Mouse (Mus musculus) cerebellum, adult 2 months (tissue): ENCODE data around the gene Scamp1. TPM values are rescaled to one million over a fixed set of nuclear protein-coding genes. Genes with fewer than 3 reads are reported as not detected.
A peak's percentile ranks its signal among the peaks of the same experiment; 100 is the strongest.

Source experiments
- DNase-seq, 2 experiments: peaks; one replicate each; pipeline ENCODE4 v3.0.0; 2021
- H3K27ac ChIP-seq: fragments of 200-500 bp; 2 replicates; pipeline ENCODE4 v1.5.1; 2012; ENCODE audit warnings: low read length, control low read depth, inconsistent platforms; ENCODE audit not compliant: insufficient read depth
- H3K27me3 ChIP-seq: fragments of 200-500 bp; 2 replicates; pipeline ENCODE4 v1.6.1; 2012; ENCODE audit warnings: inconsistent platforms, mild to moderate bottlenecking, low read length, moderate library complexity; ENCODE audit not compliant: control insufficient read depth, insufficient read depth
- H3K4me1 ChIP-seq: fragments of 200-500 bp; 2 replicates; pipeline ENCODE4 v1.6.1; 2011; ENCODE audit warnings: low read length; ENCODE audit not compliant: control insufficient read depth, insufficient read depth
- H3K4me3 ChIP-seq: fragments of 200-500 bp; replicated peaks from 2 replicates; pipeline ENCODE3; 2011; ENCODE audit warnings: mild to moderate bottlenecking, low read depth, low read length, control low read depth; ENCODE audit not compliant: insufficient read depth
- CTCF ChIP-seq: fragments of 200-500 bp; IDR thresholded peaks from 2 replicates; pipeline ENCODE4 v1.5.1; 2011; ENCODE audit warnings: low read depth, mild to moderate bottlenecking, control low read depth, low read length, moderate library complexity, borderline replicate concordance; ENCODE audit not compliant: insufficient read depth
- POLR2A ChIP-seq: fragments of 200-500 bp; IDR thresholded peaks from 2 replicates; pipeline ENCODE4 v1.6.1; 2011; ENCODE audit warnings: low read length, control low read depth, borderline replicate concordance; ENCODE audit not compliant: insufficient read depth
- WGBS: fragments of 180-500 bp; shearing (Covaris S2); methylation state at CpG from one replicate; pipeline ENCODE4 v1.1.7; 2018; 5-methylcytosine and 5-hydroxymethylcytosine counted together
- polyA plus RNA-seq: library from polyadenylated mRNA; depleted of rRNA; stranded (reverse); fragments of >200 nt; gene quantifications from 2 replicates; pipeline ENCODE4 v1.2.3, GENCODE M21; 2012

The Scamp1 gene
- polyA plus RNA-seq, 1 experiment = 101 TPM

- Histone ChIP-seq H3K4me1 (no peaks in the 10 kb centered on the region), H3K27ac (no peak overlapping the region), H3K27me3 (no peaks in the 10 kb centered on the region), H3K4me3 (no peak overlapping the region)
- TF ChIP-seq POLR2A (no peak), CTCF (no peak)
- WGBS = 83% methylated on average over 8 of the region's 8 CpGs
- DNase-seq = no peak
Observed at GRCm38 (mm10) chr13:94295922-94296321, 10.3 kb upstream of the Scamp1 start.

GRCm38 (mm10) chr13:94294886-94295285, 9.2 kb upstream of the Scamp1 start:
- Histone ChIP-seq H3K27me3 (no peaks in the 10 kb centered on the region), H3K4me3 (no peak overlapping the region), H3K4me1 (no peaks in the 10 kb centered on the region), H3K27ac (no peak overlapping the region)
- DNase-seq = no peak
- WGBS = 41% methylated on average over 3 of the region's 3 CpGs
- TF ChIP-seq POLR2A (no peak), CTCF (no peak)

DNA sequence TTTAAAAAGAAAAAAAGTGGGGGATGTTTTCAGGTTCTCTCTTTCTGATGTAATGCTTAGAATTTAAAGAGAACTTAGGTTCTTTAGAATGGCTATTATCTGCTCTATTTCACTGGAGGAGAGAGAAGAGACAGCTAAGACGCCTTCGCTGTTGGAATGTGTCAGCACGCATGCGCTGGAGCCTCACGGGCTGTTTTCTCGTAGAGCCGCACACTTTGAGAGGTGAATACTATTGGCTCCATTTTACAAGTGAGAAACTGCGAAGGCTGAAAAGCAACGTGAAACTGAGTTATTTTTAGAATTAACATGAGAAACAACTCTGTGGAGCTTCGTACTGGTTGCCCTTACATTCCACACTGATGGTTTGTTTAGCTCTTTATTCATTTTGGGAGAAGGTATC, 8.3 kb upstream of the Scamp1 start:
- no peak for DNase-seq
- 78% methylated on average over 10 of the region's 10 CpGs for WGBS
- no peak for TF ChIP-seq CTCF
- TF ChIP-seq POLR2A = no peak

GRCm38 (mm10) chr13:94286195-94286594, 538 bp upstream of the Scamp1 start:
- 33% methylated on average over 5 of the region's 5 CpGs for whole genome bisulfite sequencing
- Histone ChIP-seq H3K4me3 (peak overlapping the region; percentile 26), H3K27me3 (no peaks in the 10 kb centered on the region), H3K4me1 (peaks cover 2% of the 10 kb centered on the region; the same call in 1 of the 2 replicates), H3K27ac (no peak overlapping the region)
- TF ChIP-seq CTCF (no peak), POLR2A (no peak)
- DNase-seq = no peak

More for the DNA sequence above, 8.3 kb upstream of the Scamp1 start:
- H3K4me3 ChIP-seq = no peak overlapping the region
- no peaks in the 10 kb centered on the region for H3K4me1 ChIP-seq
- H3K27me3 ChIP-seq = no peaks in the 10 kb centered on the region
- H3K27ac ChIP-seq = no peak overlapping the region

- WGBS = 1% methylated on average over 65 of the region's 65 CpGs
- TF ChIP-seq CTCF = no peak
- TF ChIP-seq POLR2A = no peak
Observed at GRCm38 (mm10) chr13:94284543-94285269, 951 bp downstream of the Scamp1 start.

DNA sequence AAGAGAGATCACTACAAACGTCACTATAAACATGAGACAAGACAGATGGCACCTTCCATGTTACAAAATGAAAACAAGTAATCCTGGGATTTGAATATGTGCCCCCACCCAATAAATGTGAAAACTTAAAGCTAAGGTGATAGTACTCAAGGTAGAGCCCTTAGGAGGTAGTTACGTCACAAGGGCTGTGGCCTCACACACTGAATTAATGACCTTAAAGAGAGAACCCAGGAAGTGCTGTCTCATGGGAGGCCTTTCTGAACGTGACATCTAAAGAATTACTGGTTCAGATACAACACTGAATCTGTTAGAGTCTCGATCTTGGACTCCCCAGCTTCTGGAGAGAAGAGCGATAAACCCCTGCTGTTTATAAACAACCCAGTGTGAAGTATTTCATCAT, 6.2 kb downstream of the Scamp1 start:
- 47% methylated on average over 5 of the region's 5 CpGs for WGBS

More at GRCm38 (mm10) chr13:94284543-94285269, 951 bp downstream of the Scamp1 start:
- peak overlapping the region; percentile 95 for H3K4me3 ChIP-seq
- H3K27me3 ChIP-seq = no peaks in the 10 kb centered on the region
- H3K27ac ChIP-seq = peak overlapping the region; percentile 39; the same call in 1 of the 2 replicates
- peaks cover 6% of the 10 kb centered on the region; the same call in 1 of the 2 replicates for H3K4me1 ChIP-seq
- peak in 1 of 2 experiments; percentile 65 for DNase-seq

DNA sequence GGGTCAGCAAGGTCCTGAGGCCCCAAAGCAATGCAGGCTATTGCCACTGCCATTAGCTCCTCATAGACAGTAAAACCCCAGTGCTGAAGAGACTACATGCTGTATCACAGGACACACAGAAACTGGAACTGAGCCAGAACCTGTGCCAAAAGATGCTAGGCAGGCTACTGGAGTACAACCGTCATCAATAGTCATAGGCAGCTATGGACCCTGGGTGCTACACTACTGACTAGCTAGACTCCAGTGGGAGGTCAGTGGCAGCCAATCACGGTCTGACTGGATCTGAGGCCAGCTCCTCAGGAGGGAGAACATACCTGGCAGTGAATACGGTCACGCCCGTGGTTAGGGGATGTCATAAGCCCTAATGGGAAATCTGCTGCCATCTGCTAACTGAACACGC, 14.4 kb downstream of the Scamp1 start:
- no peak for TF ChIP-seq POLR2A
- no peak for TF ChIP-seq CTCF
- WGBS = 14% methylated on average over 6 of the region's 6 CpGs

More for the DNA sequence above, 6.2 kb downstream of the Scamp1 start:
- DNase-seq = no peak
- peaks cover 8% of the 10 kb centered on the region for H3K4me1 ChIP-seq
- TF ChIP-seq POLR2A (no peak), CTCF (no peak)
- no peak overlapping the region for H3K27ac ChIP-seq
- no peak overlapping the region for H3K4me3 ChIP-seq
- H3K27me3 ChIP-seq = no peaks in the 10 kb centered on the region

DNA sequence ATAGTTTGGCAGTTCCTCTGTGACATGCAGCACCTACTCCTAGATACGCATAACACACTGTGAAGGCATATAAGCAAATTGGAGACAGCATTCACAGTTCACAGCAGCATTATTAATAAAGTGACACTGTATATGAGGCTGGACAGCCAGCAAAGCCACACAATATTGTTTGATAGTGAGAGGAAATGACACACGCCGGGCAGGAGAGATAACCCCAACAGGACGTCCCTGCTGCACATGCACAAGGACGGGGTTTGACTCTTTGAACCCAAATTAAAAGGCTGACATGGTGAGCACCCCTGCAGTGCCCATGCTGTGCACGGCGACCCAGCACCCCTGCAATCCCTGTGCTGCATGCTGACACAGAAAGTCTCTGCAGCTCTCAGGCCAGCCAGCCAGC, 17.5 kb downstream of the Scamp1 start:
- no peak for TF ChIP-seq POLR2A
- TF ChIP-seq CTCF = no peak
- DNase-seq = no peak
- 50% methylated on average over 7 of the region's 7 CpGs for WGBS
- H3K4me3 ChIP-seq = no peak overlapping the region
- no peaks in the 10 kb centered on the region for H3K27me3 ChIP-seq
- H3K4me1 ChIP-seq = peaks cover 26% of the 10 kb centered on the region
- H3K27ac ChIP-seq = no peak overlapping the region

More for the DNA sequence above, 14.4 kb downstream of the Scamp1 start:
- Histone ChIP-seq H3K4me1 (peaks cover 23% of the 10 kb centered on the region), H3K27ac (no peak overlapping the region), H3K27me3 (no peaks in the 10 kb centered on the region), H3K4me3 (no peak overlapping the region)
- DNase-seq = peak; percentile 52 to 62
